Mouse (Mus musculus) liver, embryonic 16.5 days (tissue): ENCODE measurements around the gene Gas7. TPM values are rescaled to one million over a fixed set of nuclear protein-coding genes. Genes with fewer than 3 reads are reported as not detected.

Source experiments
- ATAC-seq: fragments of 200-750 bp; cut with Nextera tagmentation; 2 replicates; pipeline ENCODE4 v1.8.0; 2017; ENCODE audit warnings: low read depth, mild to moderate bottlenecking, moderate number of reproducible peaks, moderate library complexity
- H3K27ac ChIP-seq: fragments of 300-500 bp; sonication (generic); 2 replicates; pipeline ENCODE4 v1.5.1; 2014; ENCODE audit warnings: mild to moderate bottlenecking, low read length
- H3K27me3 ChIP-seq: fragments of 300-500 bp; sonication (generic); 2 replicates; pipeline ENCODE4 v1.6.1; 2014; ENCODE audit warnings: low read depth, low read length, mixed read lengths; ENCODE audit not compliant: control insufficient read depth, insufficient read depth
- H3K36me3 ChIP-seq: fragments of 300-500 bp; sonication (generic); 2 replicates; pipeline ENCODE4 v1.6.1; 2014; ENCODE audit warnings: mild to moderate bottlenecking; ENCODE audit not compliant: control insufficient read depth, insufficient read depth
- H3K4me1 ChIP-seq: fragments of 300-500 bp; sonication (generic); 2 replicates; pipeline ENCODE4 v1.6.1; 2014; ENCODE audit warnings: low read depth, low read length, mixed read lengths; ENCODE audit not compliant: control insufficient read depth
- H3K4me2 ChIP-seq: fragments of 300-500 bp; sonication (generic); 2 replicates; pipeline ENCODE4 v1.6.1; 2014; ENCODE audit warnings: low read depth, low read length, mixed read lengths
- H3K4me3 ChIP-seq: fragments of 300-500 bp; sonication (generic); 2 replicates; pipeline ENCODE4 v1.5.1; 2014; ENCODE audit warnings: low read depth, mild to moderate bottlenecking, low read length
- H3K9ac ChIP-seq: fragments of 300-500 bp; sonication (generic); 2 replicates; pipeline ENCODE4 v1.6.1; 2014; ENCODE audit warnings: low read depth, low read length
- H3K9me3 ChIP-seq: fragments of 300-500 bp; sonication (generic); replicated peaks from 2 replicates; pipeline ENCODE4 v1.6.1; 2016; ENCODE audit warnings: low read length; ENCODE audit not compliant: control insufficient read depth
- WGBS: fragments of 180-500 bp; shearing (Covaris S2); extraction: QIAGEN DNeasy Blood & Tissue Kit; methylation state at CpG from one replicate; pipeline ENCODE4 v1.1.7; 2014; ENCODE audit not compliant: insufficient replicate concordance; 5-methylcytosine and 5-hydroxymethylcytosine counted together
- polyA plus RNA-seq: library from polyadenylated mRNA; unstranded; fragments of >200 nt; fragmentation: Nextera tagmentation; extraction: Ambion mirVana; gene quantifications from 2 replicates; pipeline ENCODE4 v1.2.1, GENCODE M21; 2015

Gene Gas7
- polyA plus RNA-seq, 1 experiment from 2014 or later, result 2.5 TPM

DNA sequence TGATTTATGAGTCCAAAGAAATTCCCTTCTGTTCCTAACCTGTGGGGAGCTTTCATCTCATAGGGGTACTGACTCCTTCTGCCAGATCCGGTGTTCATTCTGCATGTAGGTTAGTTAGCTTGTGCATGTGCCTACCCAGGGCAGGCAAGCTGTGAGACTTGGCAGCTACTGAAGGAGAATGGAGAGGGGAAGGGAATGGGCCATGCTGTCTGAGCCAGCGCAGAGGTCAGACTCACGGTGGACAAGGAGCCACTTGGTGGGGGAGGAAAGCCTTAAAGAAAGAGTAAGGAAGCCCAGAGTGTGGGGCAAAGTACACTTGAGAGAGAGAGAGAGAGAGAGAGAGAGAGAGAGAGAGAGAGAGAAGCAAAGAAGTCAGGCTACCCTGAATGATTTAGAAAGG lies 101.1 kb downstream of the Gas7 start:
- H3K4me1 ChIP-seq, result no peaks in the 10 kb centered on the region; the same call in 1 of the 2 replicates
- no peak overlapping the region for H3K4me2 ChIP-seq
- no peaks in the 10 kb centered on the region for H3K27me3 ChIP-seq
- H3K9me3 ChIP-seq, result no peaks in the 10 kb centered on the region
- H3K27ac ChIP-seq, result no peak overlapping the region
- no peak for ATAC-seq
- 71% methylated on average over 3 of the region's 3 CpGs for WGBS
- no peak overlapping the region for H3K9ac ChIP-seq
- H3K4me3 ChIP-seq, result no peak overlapping the region
- no peaks in the 10 kb centered on the region for H3K36me3 ChIP-seq

DNA sequence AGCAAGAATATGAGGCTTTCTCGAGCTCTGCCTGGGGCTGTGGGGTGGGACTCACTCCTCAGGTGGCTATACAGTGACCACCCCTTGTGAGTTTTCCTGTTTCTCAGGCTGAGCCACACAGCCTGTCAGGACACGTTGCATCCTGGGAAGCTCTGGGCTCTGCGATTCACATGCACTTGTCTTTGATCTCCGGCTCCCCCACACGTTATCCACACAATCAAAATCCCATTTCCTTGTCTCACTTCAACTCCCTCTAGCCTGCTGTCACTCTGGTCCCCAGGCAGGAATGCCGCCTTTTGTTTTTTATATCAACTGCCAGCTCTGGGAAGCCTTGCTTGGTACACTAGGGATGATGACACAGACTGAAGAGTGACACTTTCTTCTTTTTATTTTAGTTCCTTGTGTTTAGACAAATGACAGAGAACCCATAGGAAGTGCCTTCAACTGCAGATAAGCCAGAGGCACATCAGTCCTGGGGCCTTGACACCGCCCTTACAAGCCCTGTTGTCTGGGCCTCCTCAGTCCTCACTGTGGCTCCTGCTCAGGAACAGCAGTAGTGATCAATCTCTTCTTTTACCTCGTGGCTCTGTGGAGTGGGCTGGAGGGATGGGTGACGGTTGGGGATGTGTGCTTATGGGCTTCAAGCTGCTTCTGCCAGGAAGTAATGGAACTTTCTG lies 103.7 kb downstream of the Gas7 start:
- H3K27me3 ChIP-seq, result no peaks in the 10 kb centered on the region
- ATAC-seq, result peak; percentile 13; the same call in 1 of the 2 replicates

DNA sequence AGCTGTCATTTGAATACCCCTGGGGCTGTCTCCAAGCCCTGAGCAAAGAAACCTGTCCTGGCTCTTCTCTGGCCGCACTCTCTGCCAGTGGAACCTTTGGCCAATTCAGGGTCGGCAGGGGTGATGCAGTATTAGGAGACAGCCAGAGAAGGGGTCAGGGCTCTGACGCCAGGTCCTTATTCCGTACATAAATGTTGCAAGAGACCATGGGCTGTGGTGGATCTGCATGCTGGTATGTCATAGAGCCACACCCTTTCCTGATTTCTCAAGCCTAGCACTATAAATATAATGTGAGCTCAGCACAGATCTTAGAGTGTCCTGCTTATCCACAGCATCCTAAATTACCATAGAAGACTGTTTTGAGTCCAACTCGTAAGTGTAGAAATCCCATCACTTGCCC lies 104.3 kb downstream of the Gas7 start:
- Histone ChIP-seq H3K4me2 (no peak overlapping the region), H3K36me3 (no peaks in the 10 kb centered on the region), H3K9me3 (no peaks in the 10 kb centered on the region), H3K27ac (no peak overlapping the region), H3K9ac (no peak overlapping the region), H3K27me3 (no peaks in the 10 kb centered on the region), H3K4me3 (no peak overlapping the region), H3K4me1 (peaks cover 10% of the 10 kb centered on the region; the same call in 1 of the 2 replicates)
- 35% methylated on average over 5 of the region's 5 CpGs for WGBS
- ATAC-seq, result peak; percentile 39; the same call in 1 of the 2 replicates

More for the DNA sequence above, 103.7 kb downstream of the Gas7 start:
- Histone ChIP-seq H3K36me3 (no peaks in the 10 kb centered on the region), H3K27ac (no peak overlapping the region), H3K9me3 (no peaks in the 10 kb centered on the region), H3K4me3 (no peak overlapping the region), H3K4me1 (peaks cover 10% of the 10 kb centered on the region; the same call in 1 of the 2 replicates), H3K9ac (no peak overlapping the region), H3K4me2 (no peak overlapping the region)
- 16% methylated on average over 9 of the region's 9 CpGs for WGBS

DNA sequence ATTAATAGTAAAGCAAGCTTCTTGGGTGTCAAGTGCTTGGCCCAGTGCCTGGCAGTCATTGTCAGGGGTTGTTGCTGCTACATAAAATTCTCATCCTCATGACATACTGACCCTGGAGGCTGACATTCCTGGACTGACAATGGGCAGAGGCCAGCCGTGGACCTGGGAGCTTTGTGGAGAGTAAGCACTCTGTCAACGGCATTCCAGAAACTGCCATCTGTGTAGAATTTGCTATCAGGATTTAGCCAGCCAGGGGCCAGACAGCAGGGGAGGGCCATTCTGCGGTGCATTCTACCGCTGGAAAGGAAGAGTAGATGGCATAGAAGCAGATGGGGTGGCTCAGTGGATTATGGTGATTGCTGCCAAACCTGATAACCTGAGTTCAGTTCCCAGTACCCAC lies 106.4 kb downstream of the Gas7 start:
- H3K27me3 ChIP-seq, result no peaks in the 10 kb centered on the region
- H3K4me1 ChIP-seq, result peaks cover 10% of the 10 kb centered on the region; the same call in 1 of the 2 replicates
- no peaks in the 10 kb centered on the region for H3K9me3 ChIP-seq
- H3K27ac ChIP-seq, result no peak overlapping the region
- H3K4me2 ChIP-seq, result no peak overlapping the region
- ATAC-seq, result no peak
- no peak overlapping the region for H3K9ac ChIP-seq
- H3K36me3 ChIP-seq, result no peaks in the 10 kb centered on the region
- H3K4me3 ChIP-seq, result no peak overlapping the region
- WGBS, result 23% methylated on average over 4 of the region's 4 CpGs

DNA sequence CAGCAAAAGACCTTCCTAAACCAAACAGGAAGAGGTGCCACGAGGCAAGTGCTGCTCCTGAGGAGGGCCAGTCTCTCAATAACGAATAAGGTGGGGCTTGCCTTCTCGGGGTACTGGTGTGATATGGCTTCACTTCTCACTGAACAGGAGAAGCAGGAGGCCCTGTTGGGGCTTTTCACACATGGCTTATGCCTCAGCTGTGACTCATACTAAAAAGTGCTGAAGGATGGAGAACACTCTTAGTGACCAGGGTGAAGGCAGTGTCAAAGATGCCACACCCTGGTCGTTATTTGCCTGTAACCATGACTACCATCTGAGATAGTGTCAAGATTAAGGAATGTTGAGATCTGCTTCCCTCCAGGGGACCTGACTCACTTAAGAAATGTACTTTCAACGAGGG lies 107.9 kb downstream of the Gas7 start:
- Histone ChIP-seq H3K36me3 (no peaks in the 10 kb centered on the region), H3K4me2 (no peak overlapping the region), H3K9ac (no peak overlapping the region), H3K27ac (no peak overlapping the region), H3K4me3 (no peak overlapping the region), H3K27me3 (no peaks in the 10 kb centered on the region), H3K4me1 (peaks cover 10% of the 10 kb centered on the region; the same call in 1 of the 2 replicates), H3K9me3 (no peaks in the 10 kb centered on the region)
- WGBS, result 11% methylated on average over 5 of the region's 5 CpGs
- no peak for ATAC-seq

DNA sequence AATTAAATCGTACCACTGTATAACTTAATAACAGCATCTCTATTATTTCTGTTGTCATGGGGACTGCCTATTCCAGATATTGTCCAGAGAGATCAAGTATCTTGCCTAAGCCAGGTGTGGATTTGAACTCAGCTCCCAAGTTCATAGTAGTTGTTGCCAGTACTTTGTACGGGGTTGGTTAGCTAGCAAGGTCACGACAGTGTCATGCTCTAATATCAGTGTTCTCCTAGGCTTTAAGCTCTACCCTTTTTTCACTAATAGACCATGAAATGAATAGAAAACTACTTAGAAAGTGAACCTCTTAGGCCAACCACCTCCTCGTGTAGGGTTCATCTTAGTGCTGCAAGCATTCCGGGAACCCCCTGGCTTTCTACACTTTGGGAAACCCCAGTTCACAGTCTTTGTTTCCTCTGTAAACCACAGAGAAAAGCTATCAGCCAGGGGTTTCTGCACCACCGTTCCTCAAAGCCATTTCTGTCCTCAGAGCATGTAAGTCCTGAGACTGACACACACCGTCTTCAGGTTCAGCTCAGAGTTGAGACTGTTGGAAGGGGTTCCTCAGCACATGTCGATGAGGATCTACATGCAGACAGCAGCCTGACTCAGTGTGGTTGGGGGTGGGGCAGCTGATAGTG lies 108.9 kb downstream of the Gas7 start:
- H3K9me3 ChIP-seq, result no peaks in the 10 kb centered on the region
- no peak overlapping the region for H3K9ac ChIP-seq
- H3K27me3 ChIP-seq, result no peaks in the 10 kb centered on the region
- peaks cover 10% of the 10 kb centered on the region; the same call in 1 of the 2 replicates for H3K4me1 ChIP-seq
- no peak overlapping the region for H3K27ac ChIP-seq
- no peak for ATAC-seq
- no peaks in the 10 kb centered on the region for H3K36me3 ChIP-seq
- 30% methylated on average over 8 of the region's 8 CpGs for WGBS
- H3K4me3 ChIP-seq, result no peak overlapping the region
- H3K4me2 ChIP-seq, result no peak overlapping the region

DNA sequence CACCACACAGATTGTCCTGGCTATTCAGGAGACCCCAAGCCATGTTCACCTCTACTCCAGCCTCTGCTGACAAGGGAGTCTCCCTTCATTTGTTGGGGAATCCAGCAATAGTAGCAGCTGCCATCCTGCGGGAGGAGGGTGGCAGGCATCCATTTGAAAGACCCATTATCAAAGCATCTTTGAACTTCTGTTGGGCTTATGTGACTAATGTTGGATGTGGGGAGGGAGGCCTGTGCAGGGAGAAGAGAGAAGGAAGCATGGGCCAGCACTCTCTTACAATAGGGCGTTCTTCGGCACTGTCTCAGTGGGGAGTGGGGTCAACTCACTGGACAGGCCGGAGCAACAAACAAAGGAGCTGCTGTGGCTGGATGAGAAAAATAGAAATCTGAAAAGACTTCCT lies 110.3 kb downstream of the Gas7 start:
- H3K36me3 ChIP-seq, result no peaks in the 10 kb centered on the region
- no peak overlapping the region for H3K4me3 ChIP-seq
- H3K27ac ChIP-seq, result no peak overlapping the region
- peaks cover 10% of the 10 kb centered on the region; the same call in 1 of the 2 replicates for H3K4me1 ChIP-seq
- H3K9me3 ChIP-seq, result no peaks in the 10 kb centered on the region
- no peak overlapping the region for H3K9ac ChIP-seq
- 62% methylated on average over 4 of the region's 4 CpGs for WGBS
- ATAC-seq, result no peak
- H3K4me2 ChIP-seq, result no peak overlapping the region
- no peaks in the 10 kb centered on the region for H3K27me3 ChIP-seq

DNA sequence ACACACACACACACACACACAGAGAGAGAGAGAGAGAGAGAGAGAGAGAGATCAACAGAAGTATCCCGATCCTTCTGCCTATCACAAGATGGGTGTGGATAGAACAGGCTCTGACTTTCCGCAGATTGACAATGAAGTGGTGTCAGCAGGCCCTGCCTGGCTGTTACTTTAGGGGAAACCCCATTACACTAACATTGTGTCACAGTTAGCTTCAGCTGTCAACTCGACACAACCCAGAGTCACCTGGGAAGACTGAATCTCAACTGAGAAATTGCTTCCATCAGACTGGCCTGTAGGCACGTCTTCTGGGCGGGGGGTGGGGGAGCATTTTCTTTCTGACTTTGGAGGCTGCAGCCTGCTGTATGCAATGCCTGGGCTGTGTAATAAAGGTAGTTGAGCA lies 111.5 kb downstream of the Gas7 start:
- H3K9me3 ChIP-seq, result no peaks in the 10 kb centered on the region
- ATAC-seq, result no peak
- 58% methylated on average over 5 of the region's 5 CpGs for WGBS

DNA sequence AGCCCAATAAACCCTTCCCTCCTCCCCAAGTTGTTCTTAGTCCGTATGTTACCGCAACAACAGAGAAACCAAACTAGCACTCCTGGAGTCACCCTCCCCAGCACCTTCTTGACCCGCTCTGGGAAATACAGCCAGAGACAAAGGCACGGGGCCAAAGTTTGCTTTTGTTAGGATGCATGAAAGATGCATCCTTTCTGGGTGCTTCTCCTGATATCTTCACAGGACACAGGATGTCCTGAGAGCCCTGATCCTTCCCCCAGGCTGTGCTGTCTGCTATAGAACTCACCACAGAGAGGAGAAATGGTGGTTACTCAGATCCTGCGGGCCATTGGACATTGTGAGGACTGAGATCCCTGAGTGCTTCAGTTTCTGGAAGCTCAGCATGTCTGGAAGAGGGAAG lies 111.9 kb downstream of the Gas7 start:
- Histone ChIP-seq H3K9me3 (no peaks in the 10 kb centered on the region), H3K27ac (no peak overlapping the region), H3K36me3 (no peaks in the 10 kb centered on the region), H3K4me3 (no peak overlapping the region), H3K4me2 (no peak overlapping the region), H3K4me1 (peaks cover 10% of the 10 kb centered on the region; the same call in 1 of the 2 replicates), H3K27me3 (no peaks in the 10 kb centered on the region), H3K9ac (no peak overlapping the region)
- ATAC-seq, result no peak
- 54% methylated on average over 5 of the region's 5 CpGs for WGBS

More for the DNA sequence above, 111.5 kb downstream of the Gas7 start:
- Histone ChIP-seq H3K4me1 (peaks cover 10% of the 10 kb centered on the region; the same call in 1 of the 2 replicates), H3K27ac (no peak overlapping the region), H3K9ac (no peak overlapping the region), H3K4me3 (no peak overlapping the region), H3K4me2 (no peak overlapping the region), H3K27me3 (no peaks in the 10 kb centered on the region), H3K36me3 (no peaks in the 10 kb centered on the region)
